Mouse (Mus musculus) MEL (cell line): Measurements from ENCODE around the gene Tnp1. TPM values are rescaled to one million over a fixed set of nuclear protein-coding genes. Genes with fewer than 3 reads are reported as not detected.

ENCODE experiments used
- DNase-seq: peaks from one replicate; pipeline ENCODE4 v3.0.0; 2011; ENCODE audit warnings: low read depth, low spot score
- H3K27ac ChIP-seq: 2 replicates; pipeline ENCODE4 v1.5.1; 2012; ENCODE audit warnings: low read depth, mild to moderate bottlenecking, control low read depth, low read length, moderate library complexity; ENCODE audit not compliant: control insufficient read depth
- H3K27me3 ChIP-seq, 2 experiments: fragments of 150-350 bp in 1 of 2; sonication (generic) in 1 of 2; 2 replicates each; pipeline ENCODE4 v1.6.1; 2012; ENCODE audit warnings: low read length in 2 of 2, mild to moderate bottlenecking in 2 of 2, improper control_type of control experiment in 1 of 2, moderate library complexity in 1 of 2; ENCODE audit not compliant: insufficient read depth in 2 of 2, control insufficient read depth in 1 of 2
- H3K36me3 ChIP-seq, 2 experiments: 2 replicates each; pipeline ENCODE4 v1.6.1; 2012 to 2014; ENCODE audit warnings: low read length in 2 of 2, improper control_type of control experiment in 1 of 2, inconsistent platforms in 1 of 2, mild to moderate bottlenecking in 1 of 2; ENCODE audit not compliant: insufficient read depth in 2 of 2, control insufficient read depth in 1 of 2
- H3K4me1 ChIP-seq, 2 experiments: fragments of 150-350 bp in 1 of 2; sonication (generic) in 1 of 2; 2 replicates each; pipeline ENCODE4 v1.6.1; 2012; ENCODE audit warnings: low read length in 2 of 2, improper control_type of control experiment in 1 of 2, mild to moderate bottlenecking in 1 of 2; ENCODE audit not compliant: insufficient read depth in 2 of 2, control insufficient read depth in 1 of 2
- H3K4me3 ChIP-seq, 2 experiments: fragments of 150-350 bp in 1 of 2; sonication (generic) in 1 of 2; 2 replicates each; pipeline ENCODE4 v1.5.1; 2012; ENCODE audit warnings: low read depth in 2 of 2, low read length in 2 of 2, mild to moderate bottlenecking in 2 of 2, moderate library complexity in 2 of 2, control low read depth in 1 of 2, improper control_type of control experiment in 1 of 2; ENCODE audit not compliant: control insufficient read depth in 1 of 2, insufficient read depth in 1 of 2
- H3K79me2 ChIP-seq: 2 replicates; pipeline ENCODE4 v1.6.1; 2012; ENCODE audit warnings: mild to moderate bottlenecking, low read length, moderate library complexity; ENCODE audit not compliant: control insufficient read depth, poor library complexity, insufficient read depth
- H3K9ac ChIP-seq: 2 replicates; pipeline ENCODE4 v1.6.1; 2012; ENCODE audit warnings: low read depth, mild to moderate bottlenecking, control low read depth, low read length, moderate library complexity; ENCODE audit not compliant: control insufficient read depth, poor library complexity, severe bottlenecking
- H3K9me3 ChIP-seq: fragments of 150-350 bp; sonication (generic); replicated peaks from 2 replicates; pipeline ENCODE4 v1.6.1; 2012; ENCODE audit warnings: mild to moderate bottlenecking, low read length, improper control_type of control experiment, moderate library complexity; ENCODE audit not compliant: insufficient read depth
- BHLHE40 ChIP-seq: IDR thresholded peaks from 2 replicates; pipeline ENCODE4 v1.6.1; 2012; ENCODE audit warnings: low read depth, mild to moderate bottlenecking, inconsistent platforms, low read length, improper control_type of control experiment, borderline replicate concordance
- ELF1 ChIP-seq: IDR thresholded peaks from 2 replicates; pipeline ENCODE4 v1.6.1; 2014; ENCODE audit warnings: low read depth, mild to moderate bottlenecking, inconsistent platforms, low read length, improper control_type of control experiment, moderate library complexity
- EP300 ChIP-seq, 2 experiments: IDR thresholded peaks; 2 replicates each; pipeline ENCODE4 v1.6.1; 2011; ENCODE audit warnings: improper control_type of control experiment in 2 of 2, low read length in 2 of 2, low read depth in 1 of 2, mild to moderate bottlenecking in 1 of 2
- ETS1 ChIP-seq: IDR thresholded peaks from 2 replicates; pipeline ENCODE4 v1.6.1; 2012; ENCODE audit warnings: low read depth, mild to moderate bottlenecking, inconsistent platforms, low read length, improper control_type of control experiment, moderate library complexity
- GABPA ChIP-seq: IDR thresholded peaks from 2 replicates; pipeline ENCODE4 v1.6.1; 2012; ENCODE audit warnings: low read depth, mild to moderate bottlenecking, inconsistent platforms, low read length, improper control_type of control experiment, moderate library complexity
- GATA1 ChIP-seq: IDR thresholded peaks from 2 replicates; pipeline ENCODE4 v1.6.1; 2011; ENCODE audit warnings: low read depth, low read length, improper control_type of control experiment
- HCFC1 ChIP-seq: IDR thresholded peaks from 2 replicates; pipeline ENCODE4 v1.6.1; 2012; ENCODE audit warnings: low read depth, mild to moderate bottlenecking, inconsistent platforms, low read length, improper control_type of control experiment, moderate library complexity
- KAT2A ChIP-seq: conservative IDR thresholded peaks from 2 replicates; pipeline ENCODE4 v1.6.1; 2012; ENCODE audit warnings: low read depth, low read length, improper control_type of control experiment, inconsistent platforms
- MAFK ChIP-seq: IDR thresholded peaks from 2 replicates; pipeline ENCODE4 v1.6.1; 2011; ENCODE audit warnings: low read depth, mild to moderate bottlenecking, low read length, improper control_type of control experiment, borderline replicate concordance
- MAX ChIP-seq: IDR thresholded peaks from 2 replicates; pipeline ENCODE4 v1.6.1; 2011; ENCODE audit warnings: low read length, improper control_type of control experiment
- MXI1 ChIP-seq: IDR thresholded peaks from 2 replicates; pipeline ENCODE4 v1.6.1; 2011; ENCODE audit warnings: mild to moderate bottlenecking, low read depth, low read length, improper control_type of control experiment
- MYC ChIP-seq: IDR thresholded peaks from 2 replicates; pipeline ENCODE4 v1.6.1; 2011; ENCODE audit warnings: low read depth, mild to moderate bottlenecking, low read length, improper control_type of control experiment, moderate library complexity
- NELFE ChIP-seq: IDR thresholded peaks from 2 replicates; pipeline ENCODE4 v1.6.1; 2011; ENCODE audit warnings: low read depth, low read length, improper control_type of control experiment
- NRF1 ChIP-seq: IDR thresholded peaks from 2 replicates; pipeline ENCODE4 v1.6.1; 2014; ENCODE audit warnings: low read depth, mild to moderate bottlenecking, inconsistent platforms, low read length, improper control_type of control experiment, moderate library complexity; ENCODE audit not compliant: poor library complexity, insufficient read depth, severe bottlenecking
- POLR2AphosphoS2 ChIP-seq: IDR thresholded peaks from 2 replicates; pipeline ENCODE4 v1.6.1; 2011; ENCODE audit warnings: low read length, improper control_type of control experiment
- POLR2AphosphoS5 ChIP-seq: IDR thresholded peaks from 2 replicates; pipeline ENCODE4 v1.6.1; 2012; ENCODE audit warnings: low read depth, borderline replicate concordance, mild to moderate bottlenecking, inconsistent platforms, low read length, moderate library complexity, mixed read lengths
- RAD21 ChIP-seq: IDR thresholded peaks from 2 replicates; pipeline ENCODE4 v1.6.1; 2011; ENCODE audit warnings: mild to moderate bottlenecking, low read depth, low read length, improper control_type of control experiment
- SMC3 ChIP-seq: IDR thresholded peaks from 2 replicates; pipeline ENCODE4 v1.6.1; 2011; ENCODE audit warnings: low read depth, low read length, improper control_type of control experiment
- TAL1 ChIP-seq: IDR thresholded peaks from 2 replicates; pipeline ENCODE4 v1.6.1; 2012; ENCODE audit warnings: mild to moderate bottlenecking, inconsistent platforms, low read length, moderate library complexity, mixed read lengths
- TBP ChIP-seq: IDR thresholded peaks from 2 replicates; pipeline ENCODE4 v1.8.0; 2011; ENCODE audit warnings: low read depth, low read length, improper control_type of control experiment
- TCF12 ChIP-seq: IDR thresholded peaks from 2 replicates; pipeline ENCODE4 v1.6.1; 2014; ENCODE audit warnings: low read depth, mild to moderate bottlenecking, inconsistent platforms, low read length, improper control_type of control experiment, moderate library complexity
- USF1 ChIP-seq: IDR thresholded peaks from 2 replicates; pipeline ENCODE4 v1.6.1; 2014; ENCODE audit warnings: low read depth, mild to moderate bottlenecking, inconsistent platforms, low read length, improper control_type of control experiment, moderate library complexity
- USF2 ChIP-seq, 2 experiments: IDR thresholded peaks; 2 replicates each; pipeline ENCODE4 v1.6.1; 2011 to 2012; ENCODE audit warnings: improper control_type of control experiment in 2 of 2, low read length in 2 of 2, borderline replicate concordance in 1 of 2, inconsistent platforms in 1 of 2, low read depth in 1 of 2, mild to moderate bottlenecking in 1 of 2; ENCODE audit not compliant: insufficient read depth in 1 of 2
- polyA plus RNA-seq, 2 experiments: library from polyadenylated mRNA; stranded (reverse) in 1 of 2; unstranded in 1 of 2; fragments of >175 nt in 1 of 2; fragments of >200 nt in 1 of 2; gene quantifications; 2 replicates each; pipeline versions ENCODE4 v1.2.1 to v1.2.4; 2012; ENCODE audit warnings: low replicate concordance in 2 of 2, low read depth in 1 of 2; ENCODE audit not compliant: insufficient read length in 2 of 2, insufficient read depth in 1 of 2, missing spikeins in 1 of 2
- total RNA-seq: library from RNA; depleted of rRNA; stranded (reverse); fragments of 300-350 nt; gene quantifications from 2 replicates; pipeline ENCODE4 v1.2.3, GENCODE M21; 2012

The Tnp1 gene
- total and polyA plus RNA-seq, 3 experiments, result not detected

DNA sequence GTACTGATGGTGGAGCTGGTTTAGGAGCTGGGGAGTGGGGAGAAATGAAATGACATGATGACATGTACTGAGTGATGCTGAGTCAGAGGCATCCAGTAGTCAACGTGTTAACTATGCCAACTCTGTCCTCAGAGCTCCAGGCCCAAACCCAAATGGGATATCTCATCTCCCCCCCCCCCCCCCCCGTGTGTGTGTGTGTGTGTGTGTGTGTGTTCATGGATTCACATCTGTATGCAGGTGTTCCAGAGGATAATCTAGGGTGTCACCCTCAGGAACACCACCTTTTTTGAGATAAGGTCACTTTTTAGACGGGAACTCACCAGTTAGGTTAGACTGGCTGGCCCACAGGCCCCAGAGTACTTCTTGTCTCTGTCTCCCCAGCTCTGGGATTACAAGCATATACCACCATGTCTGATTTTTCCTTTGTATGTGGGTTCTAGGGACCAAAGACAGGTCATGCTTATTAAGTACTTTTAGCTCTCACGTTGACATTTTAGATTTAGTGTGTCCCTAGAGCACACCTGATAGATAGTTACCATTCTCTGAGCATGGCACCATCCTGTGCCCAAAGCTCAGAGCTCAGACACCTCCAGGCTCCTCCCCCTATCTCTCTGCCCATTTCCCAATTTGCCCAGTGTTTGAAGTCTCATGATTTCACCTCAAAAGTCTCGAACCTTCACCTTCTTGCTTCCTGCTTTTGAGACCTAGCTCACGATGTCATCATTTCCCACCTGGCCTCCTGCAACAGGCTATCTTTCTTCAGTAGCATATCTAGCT, 31.4 kb upstream of the Tnp1 start (continued):
- no peak for TF ChIP-seq KAT2A
- TF ChIP-seq, all 39 proteins: peak for 0

DNA sequence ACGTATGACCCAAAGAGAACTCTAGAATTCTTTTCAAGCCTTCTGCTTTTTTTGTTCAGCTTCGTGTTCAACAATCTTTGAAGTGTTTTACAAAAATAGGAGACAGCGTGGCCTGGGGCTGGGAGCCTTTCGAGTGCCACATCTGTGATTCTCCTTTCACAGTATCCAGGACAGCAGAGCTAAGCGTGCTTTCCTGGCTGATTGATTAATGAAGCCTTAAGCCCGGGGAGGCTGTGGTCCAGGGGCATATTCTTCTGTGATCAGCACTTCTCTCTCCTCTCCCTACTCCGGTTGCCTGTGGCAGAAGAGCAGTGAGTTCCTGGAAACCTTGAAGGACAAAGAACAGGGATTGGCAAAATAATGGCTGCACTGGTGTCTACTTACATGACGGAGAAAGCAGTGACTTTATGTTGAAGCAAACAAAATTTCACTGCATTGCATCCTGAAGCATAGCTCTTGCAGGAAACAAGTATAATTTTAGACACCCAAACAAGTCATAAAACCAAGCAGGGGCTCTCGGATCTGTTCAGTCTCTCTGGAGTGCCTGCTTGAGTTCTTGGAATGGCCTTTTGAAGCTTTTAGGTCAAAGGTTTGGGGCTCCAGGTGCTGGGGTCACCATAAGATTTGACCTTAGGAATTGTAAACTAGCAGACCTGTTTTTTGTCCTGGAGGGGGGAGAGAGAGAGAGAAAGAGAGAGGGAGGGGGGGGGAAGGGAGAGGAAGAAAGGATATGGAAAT, 30.4 kb upstream of the Tnp1 start:
- TF ChIP-seq GATA1, result no peak
- TF ChIP-seq MXI1, result no peak
- no peak for TF ChIP-seq GABPA
- TF ChIP-seq BHLHE40, result no peak
- no peak for TF ChIP-seq TBP
- no peak for TF ChIP-seq POLR2AphosphoS5
- TF ChIP-seq MAX, result no peak
- TF ChIP-seq ETS1, result no peak
- TF ChIP-seq ELF1, result no peak
- H3K27me3 ChIP-seq, result no peaks in the 10 kb centered on the region
- no peaks in the 10 kb centered on the region for H3K4me1 ChIP-seq
- no peak overlapping the region for H3K4me3 ChIP-seq
- no peak overlapping the region for H3K27ac ChIP-seq
- no peaks in the 10 kb centered on the region for H3K79me2 ChIP-seq
- DNase-seq, result no peak
- H3K9ac ChIP-seq, result no peak overlapping the region
- no peaks in the 10 kb centered on the region for H3K9me3 ChIP-seq
- no peaks in the 10 kb centered on the region for H3K36me3 ChIP-seq

DNA sequence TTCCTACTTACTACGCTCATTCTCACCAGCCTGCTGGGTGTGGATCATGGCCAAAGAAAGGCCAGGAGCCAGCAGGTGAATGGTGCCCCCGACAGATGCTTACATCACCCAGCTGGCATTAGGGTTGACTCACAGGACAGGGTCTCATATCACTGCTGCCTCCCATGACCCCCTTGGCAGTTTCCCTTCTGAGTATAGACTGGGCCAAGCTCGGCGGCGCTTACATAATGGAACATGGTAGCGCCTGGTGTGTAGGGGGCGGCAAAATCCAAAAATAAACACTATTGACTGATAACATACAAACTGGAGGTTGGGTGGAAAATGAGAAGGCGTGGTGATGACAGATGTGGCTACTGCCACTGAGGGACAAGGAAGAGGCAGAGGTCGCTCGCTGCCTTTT, 28.0 kb upstream of the Tnp1 start:
- Histone ChIP-seq H3K36me3 (no peaks in the 10 kb centered on the region), H3K9ac (no peak overlapping the region), H3K4me3 (no peak overlapping the region), H3K4me1 (no peaks in the 10 kb centered on the region), H3K27me3 (no peaks in the 10 kb centered on the region), H3K79me2 (no peaks in the 10 kb centered on the region), H3K27ac (no peak overlapping the region), H3K9me3 (no peaks in the 10 kb centered on the region)
- TF ChIP-seq EP300 (IDR thresholded peaks at IDR 0.05; ENCODE audit: low read depth in 1 of 2, low read length in 2 of 2), result no peak
- no peak for TF ChIP-seq USF2 (IDR thresholded peaks at IDR 0.05; ENCODE audit: borderline replicate concordance in 1 of 2, insufficient read depth in 1 of 2, low read depth in 1 of 2, low read length in 2 of 2)
- TF ChIP-seq HCFC1, result no peak
- no peak for TF ChIP-seq RAD21
- TF ChIP-seq TCF12, result no peak
- TF ChIP-seq GABPA, result no peak
- TF ChIP-seq POLR2AphosphoS5, result no peak
- no peak for TF ChIP-seq NRF1
- no peak for TF ChIP-seq USF1
- no peak for TF ChIP-seq SMC3
- TF ChIP-seq ETS1, result no peak
- TF ChIP-seq POLR2AphosphoS2, result no peak
- no peak for TF ChIP-seq NELFE
- no peak for TF ChIP-seq TAL1
- TF ChIP-seq MYC, result no peak
- TF ChIP-seq MAFK, result no peak
- TF ChIP-seq GATA1, result no peak
- TF ChIP-seq BHLHE40, result no peak
- DNase-seq, result no peak
